Mouse (Mus musculus): ENCODE data around the gene Tmem106b.

Gene Tmem106b

GRCm38 (mm10) chr6:13069302-13070146 lies at the start of gene Tmem106b:
TSS of gene Tmem106b (plus strand) at chr6:13069759.
- peak; percentile 98 for DNase-seq

DNA sequence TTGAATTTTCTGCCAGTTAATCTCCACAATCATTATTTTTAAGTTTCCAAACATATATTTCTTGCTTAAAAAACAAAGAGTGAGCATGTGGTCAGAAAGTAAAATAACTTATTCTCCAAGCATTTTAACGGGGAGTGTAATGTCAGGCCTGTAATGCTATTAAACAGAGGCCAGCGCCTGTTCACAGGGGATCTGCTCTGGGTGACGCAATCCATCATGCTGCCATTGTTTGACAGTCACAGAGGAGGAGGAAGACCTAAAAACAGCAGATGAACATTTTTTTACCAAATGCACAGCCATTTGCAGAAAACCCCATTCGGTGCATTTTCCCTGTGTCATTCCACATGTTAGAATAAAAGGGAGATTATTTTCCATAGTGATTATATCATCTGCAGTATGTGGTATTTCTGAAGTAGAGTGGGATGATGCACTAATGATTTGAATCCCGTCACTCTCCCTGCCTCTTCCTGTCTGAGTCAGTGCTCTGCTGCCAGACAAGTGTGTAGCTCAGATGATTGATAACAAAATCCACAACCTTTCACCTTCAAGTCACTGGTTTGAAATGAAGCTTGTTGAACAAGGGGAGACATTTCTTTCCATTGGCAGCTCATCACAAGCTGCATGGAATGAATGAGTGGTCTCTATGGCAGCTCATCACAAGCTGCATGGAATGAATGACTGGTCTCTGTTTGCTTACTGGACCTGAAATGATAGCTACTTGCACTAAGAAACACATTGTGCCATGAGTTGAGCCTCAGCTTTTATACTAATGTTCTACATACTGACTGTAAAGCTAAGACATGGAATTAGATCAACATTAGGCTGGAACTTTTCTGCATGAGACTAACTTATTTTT lies 48.1 kb upstream of the Tmem106b start:
- no peak for DNase-seq

GRCm38 (mm10) chr6:13030558-13030957 lies 39.0 kb upstream of the Tmem106b start:
- DNase-seq, result no peak

- DNase-seq, result no peak
Observed at GRCm38 (mm10) chr6:13030961-13031360, 38.6 kb upstream of the Tmem106b start.

DNA sequence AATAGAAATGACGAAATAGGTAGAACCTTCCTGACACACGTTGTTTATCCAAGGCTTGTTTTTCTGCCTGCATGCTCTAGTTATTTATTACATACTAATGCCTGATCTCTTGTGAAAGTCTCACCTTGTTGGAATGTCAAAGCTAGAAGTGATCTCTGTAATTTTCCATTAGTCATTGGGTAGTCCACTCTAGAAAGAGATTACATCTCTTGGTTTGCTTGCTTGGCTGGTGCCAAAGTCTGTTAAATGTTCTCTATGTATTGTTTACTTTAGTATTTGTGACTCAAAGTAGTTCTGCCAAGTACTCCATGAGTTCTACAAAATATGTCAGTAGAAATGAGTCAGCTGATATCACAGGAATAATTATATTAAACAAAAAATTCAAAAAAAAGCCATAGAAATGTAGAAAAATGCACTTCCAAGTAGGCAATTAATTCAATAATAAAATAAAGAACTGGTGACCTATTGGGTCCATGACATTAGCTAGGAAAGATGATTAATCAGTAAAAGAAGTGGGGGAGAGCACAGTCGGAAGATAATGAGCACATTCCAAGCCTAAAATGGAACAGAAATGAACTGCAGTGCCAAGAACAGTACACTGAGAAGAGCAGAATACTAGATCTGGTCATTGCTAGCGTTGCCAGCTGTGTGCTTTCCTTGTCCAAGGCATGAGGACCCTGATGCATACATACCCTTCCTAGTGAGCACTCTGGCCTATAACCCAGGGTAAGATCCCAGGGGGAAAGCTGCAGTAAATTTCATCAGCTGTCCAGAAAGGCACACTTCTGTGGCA lies 17.0 kb upstream of the Tmem106b start:
- DNase-seq, result no peak

- DNase-seq, result no peak
Observed at GRCm38 (mm10) chr6:13061276-13062039, 8.1 kb upstream of the Tmem106b start.

DNA sequence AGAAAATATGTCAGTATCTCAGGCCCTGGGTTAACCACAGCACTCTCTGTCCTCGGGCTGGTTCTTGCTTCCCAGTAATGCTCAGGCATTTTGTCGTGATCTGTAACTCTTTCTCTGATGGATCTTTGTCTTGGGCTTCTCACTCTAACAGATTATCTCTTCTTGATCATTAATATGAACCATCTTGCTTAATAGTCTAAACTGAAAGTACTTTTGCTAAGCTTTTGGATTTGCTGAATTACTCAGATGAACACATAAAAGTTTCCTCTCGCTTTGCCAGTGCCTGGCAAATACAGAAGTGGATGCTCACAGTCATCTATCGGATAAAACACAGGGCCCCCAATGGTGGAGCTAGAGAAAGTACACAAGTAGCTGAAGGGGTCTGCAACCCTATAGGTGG lies 7.5 kb upstream of the Tmem106b start:
- no peak for DNase-seq

- DNase-seq, result no peak
Observed at GRCm38 (mm10) chr6:13062691-13063255, 6.8 kb upstream of the Tmem106b start.

DNA sequence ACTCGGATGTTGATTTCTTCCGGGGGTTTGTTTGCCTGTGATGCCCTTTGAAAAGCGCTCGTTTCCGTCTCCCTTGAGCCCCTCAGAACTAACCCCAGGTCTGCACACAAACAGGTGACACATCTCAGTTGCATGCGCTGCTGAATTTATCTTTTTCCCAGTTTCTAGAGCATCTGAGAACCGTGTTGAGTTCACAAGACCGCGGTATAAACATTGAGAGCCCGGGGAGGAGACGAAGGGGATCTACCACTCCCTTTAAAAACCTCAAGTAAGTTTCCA lies 527 bp downstream of the Tmem106b start:
- no peak for DNase-seq

GRCm38 (mm10) chr6:13070485-13070884 lies 926 bp downstream of the Tmem106b start:
- peak; percentile 15 for DNase-seq

DNA sequence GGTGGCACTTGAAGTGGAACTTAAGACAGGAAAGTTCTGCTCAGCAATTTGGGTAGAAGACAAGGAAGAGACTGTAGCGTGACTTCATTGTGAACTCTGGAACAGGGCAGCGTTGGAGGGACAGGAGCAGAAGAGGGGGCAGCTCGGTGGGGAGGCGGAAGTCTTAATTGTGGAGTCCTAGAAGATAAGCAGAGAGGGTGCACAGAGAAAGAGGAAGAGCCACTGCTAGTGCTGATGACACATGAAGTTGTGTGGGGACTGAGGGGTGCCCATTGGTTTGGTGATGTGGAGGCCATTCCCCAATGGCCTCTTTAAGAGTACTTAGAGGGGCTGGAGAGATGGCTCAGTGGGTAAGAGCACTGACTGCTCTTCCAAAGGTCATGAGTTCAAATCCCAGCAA lies 3.5 kb downstream of the Tmem106b start:
- no peak for DNase-seq

- no peak for DNase-seq
Observed at GRCm38 (mm10) chr6:13073876-13074275, 4.3 kb downstream of the Tmem106b start.

DNA sequence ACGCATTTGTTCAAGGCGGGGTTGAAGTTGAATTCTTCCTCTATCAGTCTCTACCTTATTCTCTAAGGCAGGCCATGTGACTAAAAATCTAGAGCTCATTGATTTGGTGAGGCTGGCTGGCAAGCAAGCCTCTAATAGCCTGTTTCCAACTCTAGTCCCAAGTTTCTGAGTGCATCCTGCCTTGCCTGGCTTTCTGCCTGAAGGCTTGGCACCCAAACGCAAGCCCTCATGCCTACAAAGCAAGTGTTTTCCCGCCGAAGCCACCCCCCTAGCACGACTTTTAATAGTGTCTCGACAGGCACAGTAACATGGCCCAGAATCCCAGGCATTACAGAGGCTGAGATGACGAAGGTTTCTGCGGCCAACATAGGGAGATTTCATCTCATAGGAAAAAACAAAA lies 13.3 kb downstream of the Tmem106b start:
- DNase-seq, result no peak

DNA sequence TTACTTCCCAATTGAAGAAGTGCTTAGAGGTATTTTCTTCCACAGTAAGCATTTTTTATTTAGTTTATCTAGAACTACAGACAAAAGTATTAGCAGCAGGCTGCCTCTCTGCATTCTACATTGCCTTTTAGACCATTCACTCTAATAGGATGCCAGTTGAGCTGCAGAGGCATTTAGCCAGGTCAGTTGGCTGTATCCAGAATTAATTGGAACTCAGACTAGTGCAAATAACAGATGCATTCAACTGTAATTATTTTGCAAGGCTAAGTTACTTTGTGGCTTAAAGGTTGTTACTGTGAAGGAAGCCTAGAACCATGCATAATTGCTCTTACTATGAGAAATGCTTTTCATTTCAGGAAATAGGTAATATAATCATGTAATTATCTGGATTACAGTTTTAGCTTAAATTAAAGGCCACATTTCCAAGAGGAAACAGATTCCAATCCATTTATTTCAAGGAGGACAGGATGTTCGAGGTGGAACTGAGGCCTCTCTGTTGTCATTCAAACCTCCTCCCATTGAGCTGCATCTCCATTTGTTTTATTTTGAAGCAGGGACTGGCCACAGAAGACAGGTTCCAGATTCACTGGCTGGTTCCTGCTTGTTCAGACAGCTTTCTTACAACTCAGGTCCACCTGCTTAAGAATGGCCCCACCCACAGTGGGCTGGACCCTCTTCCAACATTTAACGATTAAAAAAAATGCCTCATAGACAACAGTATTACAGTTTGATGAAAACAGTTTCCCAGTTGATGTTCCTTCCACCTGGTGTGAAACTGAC lies 27.3 kb downstream of the Tmem106b start:
- no peak for DNase-seq

- DNase-seq, result no peak
Observed at GRCm38 (mm10) chr6:13100137-13100536, 30.6 kb downstream of the Tmem106b start.

DNA sequence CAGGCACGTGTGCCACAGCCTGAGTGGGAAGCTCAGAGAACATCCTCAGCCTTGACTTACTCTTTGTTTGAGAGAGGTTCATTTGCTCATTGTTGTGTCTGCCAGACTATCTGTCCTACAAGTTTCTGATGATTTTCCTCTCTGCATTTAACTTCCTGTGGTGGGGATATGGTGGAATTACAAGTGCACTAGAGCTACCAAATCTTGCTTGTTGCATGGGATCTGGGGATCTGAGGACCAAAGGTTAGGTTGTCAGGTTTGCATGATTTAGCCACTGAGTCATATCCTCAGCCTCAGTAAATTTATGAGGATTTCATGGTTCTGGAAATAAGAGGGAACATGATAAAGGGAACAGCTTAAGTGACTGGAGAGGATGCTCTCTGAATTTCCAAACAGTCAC lies 39.1 kb downstream of the Tmem106b start:
- no peak for DNase-seq

DNA sequence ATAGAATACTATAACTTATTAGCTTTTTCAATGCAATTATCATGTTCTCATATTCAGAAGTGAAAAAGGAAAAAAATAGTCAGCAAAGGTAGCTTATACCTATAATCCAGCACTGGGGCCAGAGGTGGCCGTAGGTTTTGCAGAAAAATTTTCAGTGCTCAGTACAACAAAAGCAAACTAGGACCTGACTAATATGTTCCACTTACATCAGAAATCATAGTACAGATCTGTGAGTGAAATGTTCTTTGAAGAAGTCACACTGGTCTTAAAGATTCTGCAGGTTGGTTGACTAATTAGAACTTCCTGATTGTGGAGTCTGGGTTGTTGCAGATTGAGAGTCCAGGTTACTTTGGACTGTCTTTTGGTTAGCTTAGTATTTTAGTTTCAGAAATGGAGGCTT lies 67.7 kb downstream of the Tmem106b start:
- no peak for DNase-seq

All from thymus, postnatal 4 days (tissue).